Mouse (Mus musculus) kidney, embryonic 14.5 days (tissue): ENCODE results near the gene Cd38. TPM values are rescaled to one million over a fixed set of nuclear protein-coding genes. Genes with fewer than 3 reads are reported as not detected.
"Not testable (repeated sequence)": the region's sequence is repeated elsewhere in the genome, so short reads cannot be mapped to it uniquely, and the experiment has no call there.

ENCODE experiments used
- ATAC-seq: fragments of 200-750 bp; cut with Nextera tagmentation; 2 replicates; pipeline ENCODE4 v1.8.0; 2017; ENCODE audit warnings: moderate number of reproducible peaks, mild to moderate bottlenecking, moderate TSS enrichment, moderate library complexity; ENCODE audit not compliant: low FRiP score, low TSS enrichment
- H3K27ac ChIP-seq: fragments of 300-500 bp; sonication (generic); 2 replicates; pipeline ENCODE4 v1.5.1; 2014; ENCODE audit warnings: low read depth, mild to moderate bottlenecking, low read length, moderate library complexity, mixed read lengths
- H3K27me3 ChIP-seq: fragments of 300-500 bp; sonication (generic); 2 replicates; pipeline ENCODE4 v1.6.1; 2014; ENCODE audit warnings: mild to moderate bottlenecking, low read length; ENCODE audit not compliant: control insufficient read depth, insufficient read depth
- H3K36me3 ChIP-seq: fragments of 300-500 bp; sonication (generic); 2 replicates; pipeline ENCODE4 v1.6.1; 2014; ENCODE audit warnings: low read length, mixed read lengths; ENCODE audit not compliant: control insufficient read depth, insufficient read depth
- H3K4me1 ChIP-seq: fragments of 300-500 bp; sonication (generic); 2 replicates; pipeline ENCODE4 v1.6.1; 2014; ENCODE audit warnings: low read length, mixed read lengths; ENCODE audit not compliant: control insufficient read depth, insufficient read depth
- H3K4me2 ChIP-seq: fragments of 300-500 bp; sonication (generic); replicated peaks from 2 replicates; pipeline ENCODE4 v1.6.1; 2014; ENCODE audit warnings: low read depth, mild to moderate bottlenecking, low read length
- H3K4me3 ChIP-seq: fragments of 300-500 bp; sonication (generic); 2 replicates; pipeline ENCODE4 v1.5.1; 2014; ENCODE audit warnings: mild to moderate bottlenecking, low read length
- H3K9ac ChIP-seq: fragments of 300-500 bp; sonication (generic); 2 replicates; pipeline ENCODE4 v1.6.1; 2014; ENCODE audit warnings: low read depth, mild to moderate bottlenecking, low read length, moderate library complexity
- H3K9me3 ChIP-seq: fragments of 300-500 bp; sonication (generic); 2 replicates; pipeline ENCODE4 v1.6.1; 2016; ENCODE audit warnings: low read length; ENCODE audit not compliant: control insufficient read depth
- WGBS: fragments of 180-500 bp; shearing (Covaris S2); extraction: QIAGEN DNeasy Blood & Tissue Kit; methylation state at CpG from one replicate; pipeline ENCODE4 v1.1.7; 2014; 5-methylcytosine and 5-hydroxymethylcytosine counted together
- polyA plus RNA-seq: library from polyadenylated mRNA; unstranded; fragments of >200 nt; fragmentation: Nextera tagmentation; extraction: Ambion mirVana; gene quantifications from 2 replicates; pipeline ENCODE4 v1.2.1, GENCODE M21; 2014

Gene Cd38
- polyA plus RNA-seq, 1 experiment from 2014 or later: 32.0 TPM

GRCm38 (mm10) chr5:43904685-43905084 lies 36.3 kb downstream of the Cd38 start:
- no peaks in the 10 kb centered on the region for H3K36me3 ChIP-seq
- H3K27ac ChIP-seq: no peak overlapping the region
- WGBS: 88% methylated on average over 3 of the region's 3 CpGs
- no peaks in the 10 kb centered on the region for H3K4me1 ChIP-seq
- no peak overlapping the region for H3K9ac ChIP-seq
- no peaks in the 10 kb centered on the region for H3K27me3 ChIP-seq
- H3K4me3 ChIP-seq: no peak overlapping the region
- no peaks in the 10 kb centered on the region for H3K9me3 ChIP-seq
- ATAC-seq: no peak
- H3K4me2 ChIP-seq: no peak overlapping the region

GRCm38 (mm10) chr5:43909213-43909612 lies 40.9 kb downstream of the Cd38 start:
- no peak overlapping the region for H3K4me2 ChIP-seq
- H3K36me3 ChIP-seq: no peaks in the 10 kb centered on the region
- no peaks in the 10 kb centered on the region for H3K9me3 ChIP-seq
- no peak for ATAC-seq
- H3K4me1 ChIP-seq: no peaks in the 10 kb centered on the region
- no peak overlapping the region for H3K9ac ChIP-seq
- no peaks in the 10 kb centered on the region for H3K27me3 ChIP-seq
- no peak overlapping the region for H3K27ac ChIP-seq
- no peak overlapping the region for H3K4me3 ChIP-seq
- 47% methylated on average over 9 of the region's 9 CpGs for WGBS

GRCm38 (mm10) chr5:43910006-43910405 lies 41.7 kb downstream of the Cd38 start:
- 82% methylated on average over 6 of the region's 6 CpGs for WGBS
- Histone ChIP-seq H3K4me3 (no peak overlapping the region), H3K27me3 (no peaks in the 10 kb centered on the region), H3K9me3 (no peaks in the 10 kb centered on the region), H3K27ac (no peak overlapping the region), H3K9ac (no peak overlapping the region), H3K4me2 (no peak overlapping the region), H3K36me3 (no peaks in the 10 kb centered on the region), H3K4me1 (no peaks in the 10 kb centered on the region)
- ATAC-seq: no peak

- not testable (repeated sequence) for H3K4me1 ChIP-seq, H3K4me2 ChIP-seq, H3K9ac ChIP-seq, H3K4me3 ChIP-seq, H3K36me3 ChIP-seq, H3K27me3 ChIP-seq, ATAC-seq, H3K27ac ChIP-seq, H3K9me3 ChIP-seq
- WGBS: 100% methylated on average over 3 of the region's 4 CpGs
These were observed 44.5 kb downstream of the Cd38 start, which contains the start of gene Gm7879 for GRCm38 (mm10) chr5:43912844-43913243. Gm7879 (plus strand) TSS chr5:43913144.

- ATAC-seq: no peak
- 94% methylated on average over 4 of the region's 4 CpGs for WGBS
These were observed 47.0 kb downstream of the Cd38 start for GRCm38 (mm10) chr5:43915261-43915886.

GRCm38 (mm10) chr5:43921877-43922276 lies 53.5 kb downstream of the Cd38 start:
- no peaks in the 10 kb centered on the region for H3K9me3 ChIP-seq
- H3K27ac ChIP-seq: no peak overlapping the region
- H3K4me3 ChIP-seq: no peak overlapping the region
- no peaks in the 10 kb centered on the region for H3K4me1 ChIP-seq
- 92% methylated on average over 11 of the region's 11 CpGs for WGBS
- H3K9ac ChIP-seq: no peak overlapping the region
- no peaks in the 10 kb centered on the region for H3K36me3 ChIP-seq
- no peaks in the 10 kb centered on the region for H3K27me3 ChIP-seq
- no peak overlapping the region for H3K4me2 ChIP-seq
- ATAC-seq: no peak

More at GRCm38 (mm10) chr5:43915261-43915886, 47.0 kb downstream of the Cd38 start:
- Histone ChIP-seq H3K9ac (no peak overlapping the region), H3K4me2 (no peak overlapping the region), H3K36me3 (no peaks in the 10 kb centered on the region), H3K9me3 (no peaks in the 10 kb centered on the region), H3K27ac (no peak overlapping the region), H3K4me1 (no peaks in the 10 kb centered on the region), H3K27me3 (no peaks in the 10 kb centered on the region), H3K4me3 (no peak overlapping the region)

- 35% methylated on average over 4 of the region's 4 CpGs for WGBS
- no peaks in the 10 kb centered on the region for H3K4me1 ChIP-seq
- ATAC-seq: 0 out of 2 replicates have a peak, but pooled peaks have one; percentile 49
- H3K4me2 ChIP-seq: no peak overlapping the region
- no peak overlapping the region for H3K27ac ChIP-seq
- H3K4me3 ChIP-seq: no peak overlapping the region
- no peak overlapping the region for H3K9ac ChIP-seq
- H3K36me3 ChIP-seq: no peaks in the 10 kb centered on the region
- no peaks in the 10 kb centered on the region for H3K9me3 ChIP-seq
- H3K27me3 ChIP-seq: no peaks in the 10 kb centered on the region
These were observed 55.6 kb downstream of the Cd38 start for GRCm38 (mm10) chr5:43923933-43924332.

- Histone ChIP-seq H3K27ac (no peak overlapping the region), H3K36me3 (no peaks in the 10 kb centered on the region), H3K4me1 (no peaks in the 10 kb centered on the region), H3K9me3 (no peaks in the 10 kb centered on the region), H3K4me2 (no peak overlapping the region), H3K4me3 (no peak overlapping the region), H3K27me3 (no peaks in the 10 kb centered on the region), H3K9ac (no peak overlapping the region)
- no peak for ATAC-seq
These were observed 59.4 kb downstream of the Cd38 start for GRCm38 (mm10) chr5:43927729-43928128.

GRCm38 (mm10) chr5:43933269-43933668 lies 64.9 kb downstream of the Cd38 start:
- Histone ChIP-seq H3K9ac (no peak overlapping the region), H3K27me3 (no peaks in the 10 kb centered on the region), H3K36me3 (no peaks in the 10 kb centered on the region), H3K9me3 (no peaks in the 10 kb centered on the region), H3K27ac (no peak overlapping the region), H3K4me3 (no peak overlapping the region), H3K4me1 (no peaks in the 10 kb centered on the region), H3K4me2 (no peak overlapping the region)
- 48% methylated on average over 2 of the region's 2 CpGs for WGBS
- ATAC-seq: no peak
